Mouse (Mus musculus) layer of hippocampus, adult 18-20 months (tissue): ENCODE data around the gene Tmed3. TPM values are rescaled to one million over a fixed set of nuclear protein-coding genes. Genes with fewer than 3 reads are reported as not detected.

Experiments used
- total RNA-seq, 2 experiments: library from RNA; stranded (reverse); gene quantifications; 2 replicates each; pipeline ENCODE4 v1.2.3; 2021

Tmed3 gene
- total RNA-seq, 2 experiments from 2014 or later: 25.6 to 35.3 TPM

Other genes with a start within 250 kb of the Tmed3 start
- 1 to 10 TPM; 3.4 to 4.6 TPM for gene Minar1, start 81.9 kb downstream of the Tmed3 start, total RNA-seq
- gene Ankrd34c, start 33.4 kb upstream of the Tmed3 start, total RNA-seq: 1 to 10 TPM; 1.5 to 1.7 TPM
- gene Rasgrf1, start 204.8 kb upstream of the Tmed3 start, total RNA-seq: 100 to 1,000 TPM; 523 to 556 TPM